Mouse (Mus musculus) mammary gland, adult 2 months (tissue): ENCODE results near the gene Ints6l. TPM values are rescaled to one million over a fixed set of nuclear protein-coding genes. Genes with fewer than 3 reads are reported as not detected.

ENCODE experiments used
- polyA plus RNA-seq: library from polyadenylated mRNA; depleted of rRNA; stranded (reverse); fragments of >200 nt; gene quantifications from 2 replicates; pipeline ENCODE4 v1.2.3, GENCODE M21; 2012; ENCODE audit warnings: low replicate concordance; rRNA removed

Ints6l gene
- polyA plus RNA-seq: 7.2 and 27.5 TPM in 2 replicates

DNA sequence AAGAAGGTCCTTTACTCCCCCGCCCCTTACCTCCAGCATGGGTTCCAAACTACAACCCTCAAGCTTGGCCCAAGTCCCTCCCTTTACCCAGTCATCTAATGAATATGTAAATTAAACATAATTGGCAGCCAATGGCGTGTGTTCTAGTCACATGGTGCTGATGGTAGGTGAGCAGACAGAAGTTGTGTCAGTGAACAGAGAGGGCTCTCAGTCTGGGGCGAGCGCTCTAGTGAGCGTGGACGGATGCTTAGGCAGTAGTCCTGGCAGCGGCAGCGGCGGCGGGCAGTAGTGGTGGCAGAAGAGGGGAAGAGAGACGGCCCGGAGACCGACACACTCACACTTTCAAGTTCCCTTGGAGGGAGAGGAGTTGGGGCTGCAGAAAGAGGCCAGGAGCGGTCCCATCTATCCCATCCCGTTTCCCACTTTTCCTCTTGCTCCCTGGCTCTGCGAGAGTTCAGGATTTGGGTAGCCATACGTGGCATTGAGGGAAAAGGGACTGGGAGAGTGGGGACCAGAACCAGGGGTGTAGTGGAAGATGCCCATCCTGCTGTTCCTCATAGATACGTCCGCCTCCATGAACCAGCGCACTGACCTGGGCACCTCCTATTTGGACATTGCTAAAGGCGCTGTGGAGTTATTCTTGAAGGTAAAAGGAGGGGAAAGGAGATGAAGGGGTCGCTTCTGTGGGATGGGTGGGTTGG, at the start of gene Ints6l:
Ints6l (plus strand) TSS at position 187 of the 701 bp plus-strand sequence.

GRCm38 (mm10) chrX:56447524-56448015, 7.1 kb upstream of the Ints6l start, which contains the start of gene Gm2174:
Gene Gm2174 (plus strand): TSS chrX:56447965.

DNA sequence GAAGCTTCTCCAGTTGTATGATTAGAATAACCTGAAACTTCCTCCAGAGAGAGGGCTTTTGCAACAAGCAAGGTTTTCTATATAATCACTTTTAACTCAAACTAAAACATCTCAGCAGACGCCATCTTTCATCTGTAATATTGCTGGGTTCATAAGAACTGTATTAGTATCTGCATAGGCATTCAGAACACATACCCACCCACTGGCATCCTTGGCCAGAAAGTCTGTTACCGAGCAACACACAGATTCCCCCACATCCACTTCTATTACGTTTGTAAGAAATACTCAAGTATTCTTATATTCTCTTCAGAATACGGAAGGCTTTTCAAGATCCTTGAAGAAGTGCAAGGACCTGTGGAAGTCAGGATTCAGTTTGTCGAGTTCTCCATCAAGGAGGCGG, 69.8 kb downstream of the Ints6l start, which contains the start of gene Gm10477:
Gm10477 (plus strand) TSS at position 301 of the 400 bp plus-strand sequence.

DNA sequence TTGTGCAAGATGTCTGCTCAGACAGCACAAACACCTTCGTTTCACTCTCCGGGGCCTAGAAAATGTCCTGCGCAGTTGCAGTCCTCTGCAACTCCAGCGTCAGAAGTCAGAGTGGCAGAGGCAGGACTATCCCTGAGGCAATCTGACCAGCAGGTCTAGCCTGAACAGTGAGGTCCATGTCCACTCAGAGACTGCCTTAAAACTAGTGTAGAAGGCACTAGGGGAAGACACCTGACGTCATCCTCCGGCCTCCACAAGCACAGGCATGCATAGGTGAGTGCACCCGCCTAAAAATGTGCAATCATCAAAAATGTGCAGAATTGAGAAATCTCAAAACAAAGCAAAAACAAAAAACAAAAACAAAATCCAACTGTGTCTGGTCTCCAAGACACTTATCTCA, 94.8 kb downstream of the Ints6l start, which contains the start of gene Gm648:
Gm648 (minus strand) TSS at position 101 of the 400 bp plus-strand sequence.

Other genes starting within 250 kb of the Ints6l start
- not detected in 2 replicates for gene Gm773, start 242.0 kb upstream of the Ints6l start, polyA plus RNA-seq
- gene Zfp449, start 108.5 kb upstream of the Ints6l start, polyA plus RNA-seq: 0.36 and 1.4 TPM in 2 replicates
- gene Smim10l2a, start 80.3 kb upstream of the Ints6l start, polyA plus RNA-seq: 1.1 and 2.0 TPM in 2 replicates
- 2.1 TPM in 1 of 2 replicates, not detected in the other for gene Gm2174, start 6.9 kb upstream of the Ints6l start, polyA plus RNA-seq
- not detected in 2 replicates for gene Gm10477, start 69.9 kb downstream of the Ints6l start, polyA plus RNA-seq
- not detected in 2 replicates for gene Gm648, start 94.7 kb downstream of the Ints6l start, polyA plus RNA-seq
- 4.5 and 14.9 TPM in 2 replicates for gene Mmgt1, start 143.2 kb downstream of the Ints6l start, polyA plus RNA-seq
- gene Slc9a6, start 154.9 kb downstream of the Ints6l start, polyA plus RNA-seq: 19.8 and 27.0 TPM in 2 replicates